Mouse (Mus musculus) lung, adult 2 months (tissue): Measurements from ENCODE around the gene Trpc2.

Experiments used
- CTCF ChIP-seq: fragments of 200-500 bp; IDR thresholded peaks from 2 replicates; pipeline ENCODE4 v1.5.1; 2011; ENCODE audit warnings: mild to moderate bottlenecking, low read length, control low read depth; ENCODE audit not compliant: insufficient read depth
- POLR2A ChIP-seq: fragments of 200-500 bp; IDR thresholded peaks from 2 replicates; pipeline ENCODE4 v1.6.1; 2011; ENCODE audit warnings: low read depth, mild to moderate bottlenecking, control low read depth, low read length, borderline replicate concordance; ENCODE audit errors: extremely low read depth

- TF ChIP-seq CTCF (no peak), POLR2A (no peak)
Measured at GRCm38 (mm10) chr7:102063891-102064290, 19.0 kb upstream of the Trpc2 start.
